8 mouse cellular contexts compared by ENCODE assay signal in genomic region chr2:153345071-153345453, GRCm38 (mm10). TPM values are rescaled to one million over a fixed set of nuclear protein-coding genes. Genes with fewer than 3 reads are reported as not detected.
DNase-seq lines count a peak whose midpoint lies in the region; ATAC-seq and TF ChIP-seq lines count a peak whose summit lies in the region.

No protein-coding gene starts in this region.

- no peaks in the 10 kb centered on the region for H3K9me3 ChIP-seq in lung, embryonic 16.5 days (ENCODE audit: control insufficient read depth, low read length)
- H3K9me3 ChIP-seq in hindbrain, embryonic 12.5 days (replicated peaks): no peaks in the 10 kb centered on the region
- no peaks in the 10 kb centered on the region for H3K9me3 ChIP-seq in midbrain, embryonic 12.5 days

- peak overlapping the region; percentile 54; the same call in 1 of the 2 replicates for H3K27ac ChIP-seq in cerebellum, adult 2 months (ENCODE audit: insufficient read depth, low read length)
- H3K27ac ChIP-seq in lung, embryonic 16.5 days (ENCODE audit: low read length): peak overlapping the region; percentile 71
- H3K27ac ChIP-seq in hindbrain, embryonic 12.5 days: peak overlapping the region; percentile 83
- H3K27ac ChIP-seq in midbrain, embryonic 12.5 days (replicated peaks): peak overlapping the region; percentile 79

- H3K4me2 ChIP-seq in lung, embryonic 16.5 days (ENCODE audit: low read depth, low read length): peak overlapping the region; percentile 76
- peak overlapping the region; percentile 66 for H3K4me2 ChIP-seq in hindbrain, embryonic 12.5 days (replicated peaks)
- H3K4me2 ChIP-seq in midbrain, embryonic 12.5 days (replicated peaks): peak overlapping the region; percentile 75

- no peaks in the 10 kb centered on the region; the same call in 1 of the 2 replicates for H3K4me1 ChIP-seq in cerebellum, adult 2 months (ENCODE audit: control insufficient read depth, insufficient read depth, low read length)
- peaks cover 24% of the 10 kb centered on the region for H3K4me1 ChIP-seq in lung, embryonic 16.5 days (replicated peaks; ENCODE audit: control insufficient read depth, insufficient read depth, low read length)
- peaks cover 30% of the 10 kb centered on the region for H3K4me1 ChIP-seq in hindbrain, embryonic 12.5 days
- H3K4me1 ChIP-seq in midbrain, embryonic 12.5 days: peaks cover 30% of the 10 kb centered on the region

- no peak for TF ChIP-seq CTCF in cerebellum, adult 2 months (IDR thresholded peaks at IDR 0.05; ENCODE audit: borderline replicate concordance, insufficient read depth, low read depth, low read length)

- H3K4me3 ChIP-seq in cerebellum, adult 2 months (replicated peaks; ENCODE audit: insufficient read depth, low read depth, low read length): peak overlapping the region; percentile 91
- H3K4me3 ChIP-seq in lung, embryonic 16.5 days (ENCODE audit: low read length): peak overlapping the region; percentile 59
- H3K4me3 ChIP-seq in hindbrain, embryonic 12.5 days: peak overlapping the region; percentile 93
- peak overlapping the region; percentile 74 for H3K4me3 ChIP-seq in midbrain, embryonic 12.5 days

- ATAC-seq in lung, embryonic 16.5 days (ENCODE audit: low read depth): no peak
- ATAC-seq in hindbrain, embryonic 12.5 days (ENCODE audit: low FRiP score): no peak
- ATAC-seq in midbrain, embryonic 12.5 days (ENCODE audit: low FRiP score, low read depth): no peak

- TF ChIP-seq POLR2A in cerebellum, adult 2 months (IDR thresholded peaks at IDR 0.05; ENCODE audit: borderline replicate concordance, insufficient read depth, low read length): no peak

- no peaks in the 10 kb centered on the region for H3K27me3 ChIP-seq in cerebellum, adult 2 months (ENCODE audit: control insufficient read depth, insufficient read depth, low read length)
- no peaks in the 10 kb centered on the region for H3K27me3 ChIP-seq in lung, embryonic 16.5 days (ENCODE audit: control insufficient read depth, insufficient read depth, low read depth, low read length)
- H3K27me3 ChIP-seq in hindbrain, embryonic 12.5 days: no peaks in the 10 kb centered on the region
- H3K27me3 ChIP-seq in midbrain, embryonic 12.5 days: no peaks in the 10 kb centered on the region

- WGBS in cerebellum, adult 2 months: 2% methylated on average over 11 of the region's 11 CpGs
- WGBS in lung, embryonic 16.5 days: 2% methylated on average over 11 of the region's 11 CpGs
- 10% methylated on average over 11 of the region's 11 CpGs for WGBS in hindbrain, embryonic 12.5 days
- WGBS in midbrain, embryonic 12.5 days: 7% methylated on average over 11 of the region's 11 CpGs

- H3K36me3 ChIP-seq in lung, embryonic 16.5 days (ENCODE audit: control insufficient read depth, insufficient read depth, low read length): 0 out of 2 replicates have a peak, but pooled peaks cover 4% of the 10 kb centered on the region
- no peaks in the 10 kb centered on the region for H3K36me3 ChIP-seq in hindbrain, embryonic 12.5 days
- H3K36me3 ChIP-seq in midbrain, embryonic 12.5 days: no peaks in the 10 kb centered on the region

- peak overlapping the region; percentile 78 for H3K9ac ChIP-seq in lung, embryonic 16.5 days (ENCODE audit: low read length)
- peak overlapping the region; percentile 68 for H3K9ac ChIP-seq in hindbrain, embryonic 12.5 days
- peak overlapping the region; percentile 71 for H3K9ac ChIP-seq in midbrain, embryonic 12.5 days (replicated peaks)

- DNase-seq in cerebellum, adult 2 months: no peak
- no peak for DNase-seq in cerebellum, adult 11 months
- no peak for DNase-seq in lung, postnatal 36 days
- no peak for DNase-seq in frontal cortex, postnatal 36 days (ENCODE audit: low spot score in 2 of 2)
- no peak for DNase-seq in retina, embryonic 14.5 days (ENCODE audit: low spot score)

RNA-seq across cellular contexts. Expression of gene Asxl1, which starts 0.6 kb away (rescaled TPM):
- polyA plus RNA-seq in cerebellum, adult 2 months (2012; rRNA removed): 20.5 and 21.8 TPM in 2 replicates
- 9.0 and 9.6 TPM in 2 replicates for polyA plus RNA-seq in lung, embryonic 16.5 days (2015; fragmentation: Nextera tagmentation; extraction: Ambion mirVana)
- polyA plus RNA-seq in hindbrain, embryonic 12.5 days (2016; fragmentation: Nextera tagmentation; extraction: Ambion mirVana): 19.1 and 23.7 TPM in 2 replicates
- 16.4 and 18.2 TPM in 2 replicates for polyA plus RNA-seq in midbrain, embryonic 12.5 days (2016; fragmentation: Nextera tagmentation; extraction: Ambion mirVana)

RNA-seq across cellular contexts. Expression of gene Kif3b, which starts 53.8 kb away (rescaled TPM):
- polyA plus RNA-seq in cerebellum, adult 2 months (2012; rRNA removed): 26.0 and 27.1 TPM in 2 replicates
- 7.1 TPM in 2 replicates for polyA plus RNA-seq in lung, embryonic 16.5 days (2015; fragmentation: Nextera tagmentation; extraction: Ambion mirVana)
- polyA plus RNA-seq in hindbrain, embryonic 12.5 days (2016; fragmentation: Nextera tagmentation; extraction: Ambion mirVana): 12.3 and 12.7 TPM in 2 replicates
- polyA plus RNA-seq in midbrain, embryonic 12.5 days (2016; fragmentation: Nextera tagmentation; extraction: Ambion mirVana): 12.4 and 12.5 TPM in 2 replicates
